Mouse (Mus musculus): Measurements from ENCODE around the gene Pacs2.

DNA sequence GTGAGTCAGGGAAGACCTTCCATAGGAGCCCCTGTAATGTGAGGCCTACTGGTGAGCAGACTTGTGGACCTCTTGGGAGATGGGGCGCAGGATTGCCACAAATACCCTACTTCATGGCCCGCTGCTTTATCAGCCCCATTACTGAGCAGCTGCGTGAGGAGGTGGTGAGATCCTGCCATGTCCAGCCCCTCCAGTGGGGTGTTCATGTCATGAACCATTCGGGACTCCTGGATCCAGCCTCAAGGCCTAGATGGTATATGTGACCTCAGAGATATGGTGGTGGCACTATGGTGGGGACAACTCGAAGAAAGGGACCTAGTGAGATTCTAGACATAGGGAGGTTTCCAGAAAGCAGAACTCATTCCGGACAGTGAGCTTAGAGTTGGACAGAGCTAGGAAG lies 74.8 kb downstream of the Pacs2 start:
- no peak for TF ChIP-seq CTCF (IDR thresholded peaks at IDR 0.05; ENCODE audit: insufficient read depth, low read length)
- no peak for TF ChIP-seq POLR2A (IDR thresholded peaks at IDR 0.05; ENCODE audit: borderline replicate concordance, extremely low read depth, low read depth, low read length)
